Mouse (Mus musculus): ENCODE measurements around the gene Gdpd3.
"Not testable (repeated sequence)": the region's sequence is repeated elsewhere in the genome, so short reads cannot be mapped to it uniquely, and the experiment has no call there.

Gene Gdpd3

GRCm38 (mm10) chr7:126761529-126762067 is 4.5 kb upstream of the Gdpd3 start:
- DNase-seq: no peak

GRCm38 (mm10) chr7:126762471-126763008 is 3.6 kb upstream of the Gdpd3 start:
- no peak for DNase-seq

GRCm38 (mm10) chr7:126765540-126765939 is 594 bp upstream of the Gdpd3 start:
- no peak for DNase-seq

- peak; percentile 39 for DNase-seq
Observed at GRCm38 (mm10) chr7:126767001-126767400, 867 bp downstream of the Gdpd3 start.

GRCm38 (mm10) chr7:126770784-126771183 is 4.7 kb downstream of the Gdpd3 start:
- no peak for DNase-seq

GRCm38 (mm10) chr7:126773351-126773750 is 7.2 kb downstream of the Gdpd3 start:
- DNase-seq: no peak

- no peak for DNase-seq
Observed at GRCm38 (mm10) chr7:126774463-126774862, 8.3 kb downstream of the Gdpd3 start.

- no peak for DNase-seq
Observed at GRCm38 (mm10) chr7:126775185-126775977, 9.2 kb downstream of the Gdpd3 start.

- DNase-seq: peak; percentile 37
Observed at GRCm38 (mm10) chr7:126775978-126776234, 9.8 kb downstream of the Gdpd3 start.

GRCm38 (mm10) chr7:126776598-126777057 is 10.5 kb downstream of the Gdpd3 start, which contains the start of gene Ypel3:
Gene Ypel3 (plus strand): TSS chr7:126776955.
- peak; percentile 98 for DNase-seq

GRCm38 (mm10) chr7:126777476-126777875 is 11.3 kb downstream of the Gdpd3 start:
- DNase-seq: peak; percentile 47

GRCm38 (mm10) chr7:126778147-126778546 is 12.0 kb downstream of the Gdpd3 start:
- DNase-seq: no peak

- DNase-seq: not testable (repeated sequence)
Observed at GRCm38 (mm10) chr7:126779101-126779500, 13.0 kb downstream of the Gdpd3 start.

GRCm38 (mm10) chr7:126779983-126780970 is 14.1 kb downstream of the Gdpd3 start:
- peak; percentile 88 for DNase-seq

- peak; percentile 56 for DNase-seq
Observed at GRCm38 (mm10) chr7:126780971-126781635, 15.0 kb downstream of the Gdpd3 start, which contains the start of gene Tbx6. Gene Tbx6 (plus strand): TSS chr7:126781483.

- no peak for DNase-seq
Observed at GRCm38 (mm10) chr7:126781661-126782370, 15.7 kb downstream of the Gdpd3 start.

GRCm38 (mm10) chr7:126782693-126783092 is 16.6 kb downstream of the Gdpd3 start:
- no peak for DNase-seq

- DNase-seq: no peak
Observed at GRCm38 (mm10) chr7:126784469-126784868, 18.3 kb downstream of the Gdpd3 start.

GRCm38 (mm10) chr7:126785056-126785455 is 18.9 kb downstream of the Gdpd3 start:
- DNase-seq: no peak

GRCm38 (mm10) chr7:126786142-126786541 is 20.0 kb downstream of the Gdpd3 start:
- DNase-seq: no peak

- no peak for DNase-seq
Observed at GRCm38 (mm10) chr7:126789141-126789540, 23.0 kb downstream of the Gdpd3 start.

Data from kidney, postnatal 14 days (tissue).